In genomic region chr6:143706451-143706850, GRCm38 (mm10) we compare ENCODE assay signal across 10 mouse cellular contexts.
"Had no signal": no experiment of that assay in that cellular context is flagged by ENCODE, and none has a peak within 500 bp of the region (broad histone marks: within the 10 kb centered on the region; RNA-seq: fewer than 3 reads in every experiment).

No protein-coding gene starts in this region.

- DNase-seq: gastrocnemius, postnatal 14 days; heart, adult 2 months; heart, postnatal 10 days; heart, postnatal 4 days; kidney, adult 18-20 months; kidney, adult 8-10 months; kidney, postnatal 10 days; kidney, postnatal 25 days; kidney, postnatal 4 days; left cerebral cortex, postnatal 4 days had no signal
